Mouse (Mus musculus) heart, adult 2 months (tissue): ENCODE measurements around the gene Nfasc.

ENCODE experiments used
- CTCF ChIP-seq: fragments of 200-600 bp; IDR thresholded peaks from 2 replicates; pipeline ENCODE4 v1.8.1; 2022; ENCODE audit warnings: antibody characterized with exemption, mild to moderate bottlenecking, moderate library complexity
- POLR2A ChIP-seq: fragments of 200-500 bp; IDR thresholded peaks from 2 replicates; pipeline ENCODE4 v1.6.1; 2011; ENCODE audit warnings: mild to moderate bottlenecking, low read depth, low read length, control low read depth; ENCODE audit not compliant: insufficient read depth

DNA sequence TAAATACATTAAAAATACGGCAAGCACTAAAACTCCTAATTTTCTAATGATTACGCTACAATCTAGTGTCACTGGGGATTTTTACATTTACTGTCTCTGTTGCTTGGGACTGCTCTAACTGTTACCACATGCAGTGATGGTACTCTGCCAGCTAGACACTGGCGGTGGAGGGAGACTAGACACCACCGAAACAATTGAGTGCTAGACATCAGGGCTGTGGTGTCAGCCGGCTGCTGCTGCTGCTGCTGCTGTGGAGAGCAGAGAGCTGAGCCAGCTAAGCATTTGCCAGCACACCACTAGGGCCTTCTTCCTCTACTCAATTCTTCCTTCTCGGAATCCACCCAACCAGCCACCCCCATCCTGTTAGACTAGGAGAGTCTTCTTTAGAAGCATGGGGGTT lies 17.8 kb upstream of the Nfasc start:
- TF ChIP-seq CTCF (no peak), POLR2A (no peak)
